Mouse (Mus musculus) G1E (cell line): ENCODE measurements around the gene Krt6a.

Experiments used
- CTCF ChIP-seq: IDR thresholded peaks from 2 replicates; pipeline ENCODE4 v1.5.1; 2012; ENCODE audit warnings: low read depth, low read length, inconsistent platforms, mixed read lengths
- GATA1 ChIP-seq: IDR thresholded peaks from 2 replicates; pipeline ENCODE4 v1.6.1; 2012; ENCODE audit warnings: borderline replicate concordance, low read length, inconsistent platforms, mixed read lengths

GRCm38 (mm10) chr15:101704066-101704465, 10.0 kb upstream of the Krt6a start:
- TF ChIP-seq CTCF (no peak), GATA1 (no peak)
